Mouse (Mus musculus): ENCODE data around the gene Hoxa11.

The Hoxa11 gene

GRCm38 (mm10) chr6:52242801-52243332, 2.7 kb downstream of the Hoxa11 start:
- ChIA-PET POLR2A (interaction anchor here in 2 of 4 experiments (0.6 to 3.9 kb wide), 8 partner anchors 9 to 1128 kb away, joined by 3 to 11 read pairs (median 4); no protein-coding TSS in a partner anchor), CTCF (interaction anchor here in 2 of 4 experiments (0.5 to 1.4 kb wide), 5 partner anchors 9 to 31 kb away, joined by 3 to 6 read pairs (median 4); no protein-coding TSS in a partner anchor)

- POLR2A ChIA-PET: interaction anchor here in 3 of 4 experiments (0.6 to 3.9 kb wide), 10 partner anchors 8 to 730 kb away, joined by 3 to 11 read pairs (median 3); partner anchors contain the start of gene Hoxa1 (in 1 of the 3)
- CTCF ChIA-PET: interaction anchor here (0.5 to 1.8 kb wide), 40 partner anchors 10 to 1554 kb away, joined by 3 to 14 read pairs (median 4); partner anchors contain the start of genes Hoxa13 (in 2 of the 4), Hoxa7 (in 2 of the 4), 5730596B20Rik (in 1 of the 4) and Evx1 (in 1 of the 4)
Observed at GRCm38 (mm10) chr6:52241001-52241621, 4.5 kb downstream of the Hoxa11 start.

GRCm38 (mm10) chr6:52240389-52241000, 5.1 kb downstream of the Hoxa11 start, which contains the start of gene Hoxa10:
TSS of gene Hoxa10 (minus strand) at chr6:52240854.
- POLR2A ChIA-PET: interaction anchor here in 3 of 4 experiments (0.6 to 1.8 kb wide), 11 partner anchors 15 to 730 kb away, joined by 3 to 7 read pairs (median 3); partner anchors contain the start of genes Hoxa1 (in 1 of the 3) and Hoxa7 (in 1 of the 3)
- CTCF ChIA-PET: interaction anchor here (0.5 to 1.8 kb wide), 47 partner anchors 10 to 1554 kb away, joined by 3 to 14 read pairs (median 4); partner anchors contain the start of genes Hoxa7 (in 3 of the 4), Hoxa13 (in 2 of the 4), 5730596B20Rik (in 1 of the 4) and Evx1 (in 1 of the 4)

GRCm38 (mm10) chr6:52239625-52240388, 5.8 kb downstream of the Hoxa11 start:
- POLR2A ChIA-PET: interaction anchor here in 3 of 4 experiments (0.5 to 1.8 kb wide), 10 partner anchors 9 to 1443 kb away, joined by 3 to 6 read pairs (median 3); partner anchors contain the start of genes Hoxa1 (in 1 of the 3) and Hoxa7 (in 1 of the 3)
- CTCF ChIA-PET: interaction anchor here (0.6 to 1.8 kb wide), 29 partner anchors 11 to 1555 kb away, joined by 3 to 14 read pairs (median 4); partner anchors contain the start of genes Hoxa13 (in 2 of the 4), Gm28308 (in 1 of the 4), Hoxa3 (in 1 of the 4) and Hoxa7 (in 1 of the 4)

GRCm38 (mm10) chr6:52238976-52239375, 6.6 kb downstream of the Hoxa11 start:
- ChIA-PET CTCF (no interaction called here), POLR2A (interaction anchor here in 1 of 4 experiments (0.5 kb wide), 1 partner anchor 1442 kb away, joined by 3 read pairs; no protein-coding TSS in a partner anchor)

GRCm38 (mm10) chr6:52238155-52238545, 7.5 kb downstream of the Hoxa11 start:
- POLR2A ChIA-PET: no interaction called here
- CTCF ChIA-PET: no interaction called here

- ChIA-PET CTCF (no interaction called here), POLR2A (interaction anchor here in 1 of 4 experiments (1.0 to 1.4 kb wide), 2 partner anchors 16 to 19 kb away, joined by 3 read pairs; partner anchors contain the start of gene Hoxa7)
Observed at GRCm38 (mm10) chr6:52237346-52238154, 8.1 kb downstream of the Hoxa11 start.

- ChIA-PET CTCF (no interaction called here), POLR2A (interaction anchor here in 1 of 4 experiments (1.0 to 1.4 kb wide), 3 partner anchors 10 to 18 kb away, joined by 3 to 4 read pairs (median 3); partner anchors contain the start of gene Hoxa7)
Observed at GRCm38 (mm10) chr6:52236806-52237205, 8.8 kb downstream of the Hoxa11 start.

- CTCF ChIA-PET: no interaction called here
- POLR2A ChIA-PET: interaction anchor here in 1 of 4 experiments (0.8 kb wide), 1 partner anchor 14 kb away, joined by 3 read pairs; the partner anchor contains the start of gene Hoxa7
Observed at GRCm38 (mm10) chr6:52235866-52236265, 9.7 kb downstream of the Hoxa11 start.

- POLR2A ChIA-PET: interaction anchor here in 1 of 4 experiments (0.8 to 2.6 kb wide), 2 partner anchors 13 to 18 kb away, joined by 3 to 8 read pairs; partner anchors contain the start of gene Hoxa7
- CTCF ChIA-PET: no interaction called here
Observed at GRCm38 (mm10) chr6:52235267-52235666, 10.3 kb downstream of the Hoxa11 start.

GRCm38 (mm10) chr6:52234428-52235140, 11.0 kb downstream of the Hoxa11 start:
- POLR2A ChIA-PET: interaction anchor here in 3 of 4 experiments (0.6 to 2.6 kb wide), 7 partner anchors 8 to 84 kb away, joined by 3 to 11 read pairs (median 4); no protein-coding TSS in a partner anchor
- CTCF ChIA-PET: interaction anchor here in 1 of 4 experiments (0.7 to 1.8 kb wide), 2 partner anchors 9 to 22 kb away, joined by 3 to 4 read pairs; no protein-coding TSS in a partner anchor

- CTCF ChIA-PET: interaction anchor here in 1 of 4 experiments (0.7 to 1.8 kb wide), 3 partner anchors 9 to 23 kb away, joined by 3 to 4 read pairs (median 4); partner anchors contain the start of gene Hoxa7
- POLR2A ChIA-PET: interaction anchor here in 3 of 4 experiments (0.5 to 2.6 kb wide), 10 partner anchors 9 to 1497 kb away, joined by 3 to 11 read pairs (median 4); partner anchors contain the start of gene Hoxa11 (in 1 of the 3)
Observed at GRCm38 (mm10) chr6:52233546-52234427, 11.8 kb downstream of the Hoxa11 start.

GRCm38 (mm10) chr6:52232984-52233545, 12.5 kb downstream of the Hoxa11 start:
- ChIA-PET CTCF (interaction anchor here in 1 of 4 experiments (0.9 to 1.8 kb wide), 2 partner anchors 10 to 12 kb away, joined by 4 read pairs; partner anchors contain the start of gene Hoxa7), POLR2A (interaction anchor here in 3 of 4 experiments (0.5 to 2.6 kb wide), 8 partner anchors 10 to 1497 kb away, joined by 3 to 11 read pairs (median 4); partner anchors contain the start of gene Hoxa11 (in 1 of the 3))

- CTCF ChIA-PET: interaction anchor here in 1 of 4 experiments (0.7 kb wide), 1 partner anchor 1025 kb away, joined by 3 read pairs; no protein-coding TSS in a partner anchor
- POLR2A ChIA-PET: interaction anchor here in 2 of 4 experiments (0.7 to 2.6 kb wide), 3 partner anchors 10 to 1496 kb away, joined by 3 to 11 read pairs (median 8); no protein-coding TSS in a partner anchor
Observed at GRCm38 (mm10) chr6:52232568-52232965, 13.0 kb downstream of the Hoxa11 start.
